Mouse (Mus musculus) Muller cell, postnatal 12 days (primary cell): ENCODE measurements around the gene Gba.
"Not testable (repeated sequence)": the region's sequence is repeated elsewhere in the genome, so short reads cannot be mapped to it uniquely, and the experiment has no call there.

Source experiments
- DNase-seq: peaks from one replicate; pipeline ENCODE4 v3.0.0-alpha.2; 2015; ENCODE audit errors: inconsistent ontology term

Gene Gba

DNA sequence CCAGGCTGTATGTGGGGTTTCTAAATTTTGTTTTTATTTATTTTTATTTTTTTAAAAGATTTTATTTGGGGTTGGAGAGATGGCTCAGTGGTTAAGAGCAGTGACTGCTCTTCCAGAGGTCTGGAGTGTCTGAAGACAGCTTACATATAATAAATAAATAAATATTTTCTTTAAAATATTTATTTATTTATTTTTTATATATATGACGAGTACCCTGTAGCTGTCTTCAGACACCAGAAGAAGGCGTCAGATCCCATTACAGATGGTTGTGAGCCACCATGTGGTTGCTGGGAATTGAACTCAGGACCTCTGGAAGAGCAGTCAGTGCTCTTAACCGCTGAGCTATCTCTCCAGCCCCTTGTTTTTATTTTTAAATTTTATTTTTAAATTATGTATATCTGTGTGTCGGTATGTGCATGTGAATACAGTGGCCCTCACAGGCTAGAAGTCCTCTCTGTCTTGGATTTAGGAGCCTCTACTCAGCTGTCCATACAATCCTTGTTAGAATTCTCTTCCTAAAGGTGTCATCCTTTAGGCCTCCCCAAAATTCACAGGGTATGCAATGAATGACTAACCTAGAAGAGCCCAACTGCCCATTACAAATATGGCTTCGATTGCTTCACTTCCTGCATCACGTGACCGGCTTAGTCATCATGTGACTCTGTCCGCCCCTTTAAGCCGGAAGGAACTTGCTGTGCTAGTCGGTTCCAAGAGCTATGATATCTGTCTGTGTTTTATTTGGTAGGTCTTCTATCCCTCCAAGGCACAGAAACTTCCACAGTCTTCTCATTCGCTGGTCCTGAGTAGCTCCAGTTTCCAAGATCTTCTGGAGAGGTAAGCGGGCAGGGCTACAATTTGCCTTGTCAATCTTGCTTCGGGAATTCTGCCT is at the start of gene Gba:
TSS of gene Gba (plus strand) at position 676 of the 889 bp plus-strand sequence.
- peak; percentile 90 for DNase-seq

DNA sequence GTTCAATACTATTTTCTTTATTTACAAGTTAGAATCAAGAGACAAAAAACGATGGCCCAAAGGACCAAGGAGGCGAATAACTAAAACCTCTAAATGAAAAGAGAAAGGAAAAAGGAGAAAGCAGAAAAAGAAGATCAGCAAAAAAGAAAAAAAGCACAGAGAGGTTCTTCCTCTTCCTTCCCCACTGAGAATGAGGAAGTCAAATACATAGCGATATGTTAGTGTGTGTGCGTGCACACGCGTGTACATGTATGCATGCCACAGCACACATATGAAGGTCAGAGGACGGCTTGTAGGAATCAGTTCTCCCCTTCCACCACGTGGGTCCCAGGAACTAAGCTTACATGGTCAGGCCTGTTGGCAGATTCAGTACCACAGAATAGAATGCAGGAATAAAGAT is 45.8 kb upstream of the Gba start:
- no peak for DNase-seq

DNA sequence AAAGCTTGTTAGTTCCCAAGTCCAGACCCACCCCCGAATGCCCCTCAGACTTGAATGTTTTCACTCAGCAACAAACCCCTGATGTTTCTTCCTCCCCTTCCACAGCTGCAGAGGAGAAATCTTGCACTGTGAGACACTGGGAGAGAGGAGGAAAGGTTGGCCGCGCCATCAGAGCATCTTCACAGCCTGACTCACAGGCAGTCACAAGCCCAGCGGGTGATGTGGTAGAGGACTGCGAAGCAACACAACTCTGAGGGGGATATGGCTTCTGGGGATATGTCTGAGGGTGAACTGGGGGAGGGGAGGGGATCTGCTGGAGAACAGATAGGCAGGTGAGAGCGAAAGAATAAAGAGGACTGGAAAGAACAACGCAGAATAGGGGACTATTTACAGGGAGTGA is 44.1 kb upstream of the Gba start:
- no peak for DNase-seq

DNA sequence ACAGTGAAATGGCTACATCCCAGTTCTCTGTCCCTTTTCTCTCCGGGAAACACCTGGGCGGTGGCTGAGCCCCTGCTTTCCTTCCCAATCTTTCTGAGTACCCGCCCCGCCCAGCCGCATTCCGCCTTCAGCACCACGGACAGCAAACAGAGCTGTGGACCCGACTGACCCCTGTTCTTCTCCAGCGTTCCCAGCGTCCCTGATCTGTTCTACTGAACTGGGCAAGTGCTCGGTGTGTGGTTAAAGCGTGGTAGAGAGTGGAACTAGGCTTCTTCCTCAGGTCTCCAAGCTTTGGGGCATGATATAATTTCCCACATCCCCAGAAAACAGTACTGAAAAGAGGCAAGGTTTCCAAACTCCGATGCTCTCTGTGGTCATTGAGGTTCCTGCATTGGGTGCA is 43.5 kb upstream of the Gba start:
- DNase-seq: peak; percentile 58

DNA sequence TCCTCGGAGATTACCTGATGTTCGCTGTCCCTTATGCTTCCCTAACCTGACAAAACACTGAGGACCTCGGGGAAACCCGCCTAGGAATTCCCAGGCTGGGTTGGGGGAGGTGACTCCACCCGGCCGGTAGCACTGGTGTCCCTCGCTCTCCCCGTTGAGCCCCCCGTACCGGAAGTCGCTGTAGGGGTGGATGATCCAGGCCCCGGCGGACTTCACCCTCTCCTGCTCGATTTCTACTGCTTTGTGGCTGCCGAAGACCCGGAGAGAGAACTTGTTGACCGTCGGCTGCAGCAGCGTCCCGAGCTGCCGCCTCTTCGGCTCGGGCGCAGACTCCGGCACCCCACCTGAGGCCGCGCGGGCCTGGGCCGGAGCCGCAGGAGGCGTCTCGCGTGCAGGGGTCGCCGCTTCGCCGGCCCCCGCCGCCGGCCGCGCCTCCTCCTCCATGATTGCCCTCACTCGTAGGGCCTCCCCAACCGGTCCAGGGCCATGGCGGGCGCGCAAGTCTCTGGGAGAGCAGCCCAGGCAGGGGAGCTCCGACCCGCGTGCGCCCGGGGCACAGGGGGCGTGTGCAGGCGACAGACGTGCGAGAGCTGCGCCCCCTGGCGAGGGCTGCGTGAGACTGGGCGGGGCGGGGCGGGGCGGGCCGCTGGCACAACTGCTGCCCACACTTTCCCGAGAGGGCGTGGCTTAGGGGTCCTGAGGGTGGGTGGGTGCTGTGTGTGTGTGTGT is 42.9 kb upstream of the Gba start, which contains the start of gene Hcn3:
TSS of gene Hcn3 (minus strand) at position 581 of the 729 bp plus-strand sequence.
- DNase-seq: peak; percentile 78

DNA sequence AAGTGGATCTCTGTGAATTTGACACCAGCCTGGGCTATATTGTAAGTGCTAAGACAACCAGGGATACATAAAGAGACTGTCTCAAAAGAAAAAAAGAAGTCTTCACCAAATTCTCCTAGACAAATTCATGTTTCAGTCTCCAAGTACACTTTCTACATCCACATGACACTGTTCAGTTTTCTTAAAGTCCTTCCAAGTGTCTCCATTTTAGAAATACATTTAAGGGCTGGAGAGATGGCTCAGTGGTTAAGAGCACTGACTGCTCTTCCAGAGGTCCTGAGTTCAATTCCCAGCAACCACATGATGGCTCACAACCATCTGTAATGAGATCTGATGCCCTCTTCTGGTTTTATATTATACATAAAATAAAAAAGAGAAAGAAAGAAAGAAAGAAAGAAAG is 41.5 kb upstream of the Gba start:
- not testable (repeated sequence) for DNase-seq

DNA sequence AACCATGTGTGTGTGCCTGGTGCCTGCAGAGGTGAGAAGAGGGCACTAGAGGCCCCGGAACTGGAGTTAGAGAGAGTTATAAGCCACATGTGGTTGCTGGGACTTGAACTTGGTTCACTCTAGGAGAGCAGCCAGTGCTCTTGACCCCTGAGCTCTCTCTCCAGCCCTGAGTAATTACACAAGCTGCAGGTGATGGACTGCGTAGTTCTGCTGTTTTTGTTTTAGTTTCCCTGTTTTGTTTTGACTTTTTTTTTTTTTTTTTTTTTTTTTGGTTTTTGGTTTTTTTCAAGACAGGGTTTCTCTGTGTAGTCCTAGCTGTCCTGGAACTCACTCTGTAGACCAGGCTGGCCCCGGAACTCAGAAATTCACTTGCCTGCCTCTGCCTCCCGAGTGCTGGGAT is 40.9 kb upstream of the Gba start:
- DNase-seq: no peak

GRCm38 (mm10) chr3:89163123-89163522 is 39.6 kb upstream of the Gba start:
- DNase-seq: peak; percentile 51

GRCm38 (mm10) chr3:89163643-89164245 is 39.0 kb upstream of the Gba start:
- DNase-seq: no peak

- DNase-seq: peak; percentile 97
These were observed 38.0 kb upstream of the Gba start, which contains the start of gene Clk2 for GRCm38 (mm10) chr3:89164506-89165267. Clk2 (plus strand) TSS chr3:89164795.

DNA sequence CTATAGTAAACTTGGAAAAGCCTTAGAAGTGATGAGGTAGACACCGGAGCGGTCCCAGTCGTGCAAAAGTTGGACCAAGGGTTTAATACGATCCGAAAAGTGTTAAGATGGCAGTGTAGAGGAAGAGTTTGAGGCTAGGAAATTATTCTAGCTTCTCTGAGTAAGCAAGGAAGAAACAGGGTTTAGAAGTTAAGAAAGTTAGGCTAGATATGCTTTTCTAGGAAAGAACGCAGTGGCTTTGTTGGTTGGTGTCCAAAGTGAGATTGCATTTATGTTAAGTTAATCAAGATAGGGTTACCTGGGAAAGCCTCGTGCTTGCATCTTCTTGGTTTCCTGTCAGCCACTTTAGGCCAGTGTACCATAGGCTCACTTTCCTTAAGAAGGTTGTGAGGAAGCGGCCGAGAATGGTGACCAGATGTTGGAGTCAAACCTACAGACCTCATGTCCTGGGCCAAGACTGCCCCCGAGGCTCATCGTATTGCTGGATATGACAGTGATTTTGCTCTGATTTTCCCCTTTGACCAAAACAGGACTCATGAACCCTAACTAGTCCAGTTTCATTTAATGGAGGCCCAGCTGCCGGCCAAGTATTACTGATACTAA is 37.4 kb upstream of the Gba start:
- DNase-seq: no peak

DNA sequence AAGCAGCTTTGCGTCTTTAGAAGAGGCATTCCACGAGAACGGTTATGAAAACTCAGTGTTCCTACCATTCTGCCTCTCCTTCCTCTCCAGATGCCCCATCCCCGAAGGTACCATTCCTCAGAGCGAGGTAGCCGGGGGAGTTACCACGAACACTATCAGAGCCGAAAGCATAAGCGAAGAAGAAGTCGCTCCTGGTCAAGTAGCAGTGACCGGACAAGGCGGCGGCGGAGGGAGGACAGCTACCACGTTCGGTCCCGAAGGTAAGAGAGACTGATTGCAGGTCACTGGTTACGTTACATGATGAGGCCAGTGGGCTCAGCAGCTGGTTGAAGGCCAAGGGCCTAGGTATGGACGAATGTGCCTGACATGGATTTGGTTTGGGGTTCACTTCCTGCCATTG is 35.8 kb upstream of the Gba start:
- DNase-seq: no peak

DNA sequence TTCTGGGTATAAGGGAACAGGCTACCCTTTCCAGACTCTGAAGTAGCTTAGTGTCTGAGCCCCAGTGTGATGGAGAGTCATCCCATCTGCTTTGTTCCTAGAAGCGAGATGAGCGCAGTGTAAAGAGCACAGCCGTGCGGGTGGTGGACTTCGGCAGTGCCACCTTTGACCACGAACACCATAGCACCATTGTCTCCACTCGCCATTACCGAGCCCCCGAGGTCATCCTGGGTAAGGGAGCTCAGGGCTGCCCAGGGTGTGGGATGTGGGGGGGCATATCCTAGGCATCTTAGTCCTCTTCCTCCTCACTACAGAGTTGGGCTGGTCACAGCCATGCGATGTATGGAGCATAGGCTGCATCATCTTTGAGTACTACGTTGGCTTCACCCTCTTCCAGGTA is 27.9 kb upstream of the Gba start:
- DNase-seq: no peak

GRCm38 (mm10) chr3:89175544-89175943 is 27.2 kb upstream of the Gba start:
- DNase-seq: no peak

DNA sequence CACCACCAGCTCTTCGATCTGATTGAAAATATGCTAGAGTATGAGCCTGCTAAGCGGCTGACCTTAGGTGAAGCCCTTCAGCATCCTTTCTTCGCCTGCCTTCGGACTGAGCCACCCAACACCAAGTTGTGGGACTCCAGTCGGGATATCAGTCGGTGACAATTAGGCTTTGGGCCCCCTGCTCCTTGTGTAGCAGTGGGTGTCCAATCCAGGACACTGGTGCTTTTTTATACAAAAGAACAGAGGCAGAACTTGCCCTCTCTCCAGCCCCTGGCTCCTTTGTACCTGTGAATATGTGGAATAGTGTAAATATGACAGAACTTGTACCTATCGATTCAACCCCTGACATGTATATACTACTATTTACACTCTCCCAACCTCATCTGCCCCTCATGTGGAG is 26.3 kb upstream of the Gba start:
- no peak for DNase-seq

- DNase-seq: peak; percentile 99
These were observed 25.3 kb upstream of the Gba start, which contains the start of gene Scamp3 for GRCm38 (mm10) chr3:89177242-89178106. Scamp3 (plus strand) TSS chr3:89177473.

GRCm38 (mm10) chr3:89178107-89178385 is 24.7 kb upstream of the Gba start:
- DNase-seq: no peak

GRCm38 (mm10) chr3:89179056-89179455 is 23.7 kb upstream of the Gba start:
- no peak for DNase-seq

GRCm38 (mm10) chr3:89181749-89182500 is 20.8 kb upstream of the Gba start:
- no peak for DNase-seq
